Mouse (Mus musculus) skeletal muscle tissue, adult 2 months (tissue): ENCODE data around the gene Lcmt2.

Source experiments
- DNase-seq: peaks from one replicate; pipeline ENCODE4 v3.0.0-alpha.2; 2012; ENCODE audit warnings: low read depth, low spot score

Gene Lcmt2

DNA sequence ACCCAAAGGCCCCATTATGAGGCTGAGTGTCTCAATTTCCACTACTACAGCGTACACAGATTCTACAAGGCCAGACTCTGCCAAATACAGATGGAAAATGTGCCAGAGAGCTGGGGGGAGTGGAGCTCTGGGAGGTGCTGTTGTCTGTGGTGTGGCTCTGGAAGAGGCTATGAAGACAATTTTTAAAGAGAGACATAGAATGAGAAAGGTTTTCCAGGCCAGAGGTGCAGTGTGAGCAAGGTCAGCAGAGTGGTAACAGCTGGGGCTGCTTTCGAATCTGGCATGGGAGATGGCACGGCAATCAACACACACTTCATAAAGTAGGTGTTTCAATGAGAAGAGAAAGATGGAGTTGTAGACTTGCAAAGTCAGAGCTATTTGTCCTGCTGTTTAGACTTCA is 21.2 kb downstream of the Lcmt2 start:
- DNase-seq, result no peak

DNA sequence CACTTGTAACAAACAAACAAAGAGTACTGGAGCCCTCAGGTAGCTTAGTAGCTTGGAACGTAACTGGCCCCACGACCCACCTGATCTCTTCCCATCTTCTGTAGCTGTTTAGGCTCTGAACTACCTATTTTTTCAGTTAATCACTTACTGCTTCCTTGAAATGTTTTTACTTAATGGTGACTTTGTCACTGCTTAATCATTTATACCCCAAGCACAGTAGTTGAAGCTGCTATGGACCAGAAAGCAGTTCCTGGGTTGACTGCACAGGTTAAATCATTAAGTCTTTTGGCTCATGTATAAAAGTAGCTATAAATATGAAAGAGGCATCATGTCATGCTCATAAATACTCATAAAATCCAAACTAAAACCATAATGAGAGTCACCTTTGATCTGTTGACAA is 25.0 kb downstream of the Lcmt2 start:
- DNase-seq, result no peak

DNA sequence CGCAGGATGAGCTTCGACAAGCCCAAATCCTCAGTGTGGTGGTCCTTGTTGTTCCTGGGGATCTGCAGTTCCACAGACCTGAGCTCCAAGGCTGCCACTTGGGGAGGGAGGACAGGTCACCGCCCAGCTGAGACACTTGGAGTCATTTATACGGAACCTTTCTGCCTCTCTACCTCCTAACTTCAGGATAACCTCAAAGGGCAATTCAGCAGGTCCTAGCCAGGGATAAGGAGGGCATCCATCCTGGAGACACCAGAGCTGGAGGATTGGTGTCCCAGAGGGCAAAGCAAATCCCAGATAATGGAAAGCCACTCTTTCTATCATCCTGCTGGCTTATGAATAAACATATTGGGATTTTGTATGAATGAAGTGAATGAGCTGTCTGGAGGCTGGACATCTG is 30.8 kb downstream of the Lcmt2 start, which contains the start of gene Tgm7:
Tgm7 (minus strand) TSS at position 101 of the 400 bp plus-strand sequence.
- no peak for DNase-seq

DNA sequence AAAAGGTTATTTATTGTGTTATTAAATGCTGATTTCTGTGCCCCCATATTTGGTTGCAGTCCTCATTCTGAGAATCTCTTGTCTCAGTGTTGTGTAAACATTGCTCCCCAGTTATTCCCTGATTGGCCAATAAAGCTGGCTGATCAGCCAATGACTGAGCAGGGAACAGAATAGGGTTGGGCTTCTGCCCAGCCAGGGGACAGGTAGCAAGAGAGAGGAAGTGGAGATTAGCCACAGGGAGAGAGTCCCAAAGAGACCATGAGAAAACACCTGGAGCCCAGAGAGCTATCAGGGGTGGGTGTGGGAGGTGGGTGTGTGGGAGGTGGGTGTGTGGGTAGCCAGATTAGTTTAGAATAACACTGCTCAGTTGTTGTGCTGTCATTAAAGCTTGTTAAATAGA is 34.5 kb downstream of the Lcmt2 start:
- DNase-seq, result no peak

DNA sequence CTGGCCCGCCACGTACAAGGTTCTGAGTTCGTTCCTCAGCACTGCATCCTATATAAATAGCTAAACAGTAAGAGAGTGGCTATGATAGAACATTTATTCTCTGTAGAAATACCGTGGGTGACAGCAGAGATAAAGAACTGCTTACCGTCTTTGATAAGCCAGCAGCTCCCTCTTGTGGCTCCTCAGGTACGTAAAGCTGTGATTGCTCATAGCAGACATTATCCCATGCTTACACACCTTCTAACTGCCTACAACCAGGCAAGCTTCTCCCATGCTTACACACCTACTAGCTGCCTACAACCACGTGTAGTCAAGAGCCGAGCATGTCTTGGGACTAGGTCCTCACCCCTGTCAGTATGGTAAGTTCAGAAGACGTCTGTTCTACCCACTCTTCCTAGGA is 38.4 kb downstream of the Lcmt2 start:
- peak; percentile 29 for DNase-seq

DNA sequence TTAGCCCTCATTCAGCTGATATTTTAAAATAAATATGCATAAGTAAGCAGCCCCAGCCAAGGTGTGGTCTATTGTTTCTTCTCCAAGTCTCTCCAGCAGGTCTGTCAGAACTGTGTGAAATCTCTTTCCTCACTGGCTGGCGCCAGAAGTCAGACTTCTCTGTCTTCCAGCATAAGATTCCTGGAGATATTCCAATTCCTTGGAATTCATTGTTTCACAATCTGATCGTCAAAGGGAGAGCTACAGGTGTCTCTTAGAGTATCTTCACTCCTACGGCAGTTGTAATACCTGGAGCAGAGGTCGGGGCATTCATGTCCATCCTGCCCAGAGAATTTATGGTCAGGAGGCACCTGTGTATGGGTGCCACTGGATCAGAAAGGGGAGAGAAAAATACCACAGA is 50.7 kb downstream of the Lcmt2 start:
- no peak for DNase-seq

DNA sequence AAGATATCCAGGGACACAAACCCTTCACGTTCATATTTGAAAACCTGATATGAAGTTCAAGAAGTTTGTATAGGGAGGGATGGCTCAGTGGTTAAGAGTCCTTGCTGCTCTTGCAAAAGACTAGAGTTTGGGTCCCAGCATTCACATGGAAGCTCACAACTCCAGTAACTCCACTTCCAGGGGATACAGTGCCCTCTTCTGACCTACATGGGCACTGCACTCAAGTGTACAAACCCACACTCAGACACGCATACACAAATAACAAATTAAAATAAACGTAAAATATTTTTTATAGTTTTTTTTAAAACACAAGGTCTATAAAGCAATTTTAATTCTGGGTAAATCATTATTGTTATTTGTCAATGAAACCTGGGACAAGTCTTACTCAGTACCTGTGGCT is 51.9 kb downstream of the Lcmt2 start:
- DNase-seq, result no peak

DNA sequence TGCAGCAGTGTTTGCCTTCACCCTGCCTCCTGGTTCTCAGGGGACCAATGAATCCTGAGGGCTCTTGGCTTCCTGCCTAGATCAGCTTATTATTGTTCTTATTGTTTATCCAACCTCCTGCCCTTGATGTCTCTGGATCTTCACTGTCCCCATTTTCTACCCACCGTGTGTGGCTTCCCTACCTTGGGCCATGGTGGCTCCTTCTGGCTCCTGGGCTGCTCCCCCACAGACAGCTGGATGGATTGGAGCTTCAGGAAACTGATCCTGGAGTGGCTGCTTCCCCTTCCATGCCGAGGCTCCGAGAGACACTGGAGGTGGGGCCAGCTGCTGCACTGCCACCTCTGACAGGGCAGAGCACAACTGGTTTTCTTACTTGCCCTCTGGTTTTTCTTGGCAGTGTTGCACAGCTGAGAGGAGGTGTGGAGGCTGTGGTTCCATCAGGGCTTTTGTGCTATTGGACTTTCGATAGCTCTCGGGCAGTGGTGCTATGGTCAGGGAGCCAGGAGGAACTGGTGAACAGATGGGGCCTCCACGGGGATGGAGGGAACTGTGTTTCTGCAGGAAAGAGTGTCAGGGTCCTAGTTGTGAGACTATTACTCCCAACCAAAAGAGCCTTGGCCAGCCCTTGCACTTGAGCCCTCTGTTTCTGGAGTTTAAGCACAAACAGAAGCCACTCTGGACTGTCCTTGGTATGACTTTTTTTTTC is 54.8 kb downstream of the Lcmt2 start, which contains the start of gene Tgm5:
Tgm5 (minus strand) TSS at position 362 of the 706 bp plus-strand sequence.
- no peak for DNase-seq

DNA sequence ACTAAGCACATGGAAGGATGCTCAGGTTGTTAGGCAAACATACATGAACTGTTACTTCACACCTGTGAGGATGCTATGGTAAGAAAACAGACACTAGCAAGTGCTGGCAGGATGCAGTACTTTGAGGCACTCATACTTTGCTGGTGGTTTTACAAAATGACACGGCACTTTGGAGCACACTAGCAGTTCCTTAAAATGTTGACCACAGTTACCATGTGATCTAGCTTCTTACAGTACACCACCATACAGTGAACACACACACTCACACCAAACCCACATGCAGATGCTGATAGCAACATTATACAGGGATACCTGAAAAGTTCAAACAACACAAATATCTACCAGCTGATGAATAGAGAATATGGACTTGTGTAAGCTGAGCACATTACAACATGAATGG is 57.8 kb downstream of the Lcmt2 start:
- no peak for DNase-seq
